Comparison of ENCODE assay signal across 27 mouse cellular contexts in genomic region chr3:84232312-84232711, GRCm38 (mm10). TPM values are rescaled to one million over a fixed set of nuclear protein-coding genes. Genes with fewer than 3 reads are reported as not detected.
DNase-seq lines count a peak whose midpoint lies in the region; ATAC-seq and TF ChIP-seq lines count a peak whose summit lies in the region.
"Had no signal": no experiment of that assay in that cellular context is flagged by ENCODE, and none has a peak within 500 bp of the region (broad histone marks: within the 10 kb centered on the region; RNA-seq: fewer than 3 reads in every experiment).

No protein-coding gene starts in this region.

- no peaks in the 10 kb centered on the region for H3K9me3 ChIP-seq in liver, embryonic 13.5 days (replicated peaks)
- 0 out of 2 replicates have a peak, but pooled peaks cover 5% of the 10 kb centered on the region for H3K9me3 ChIP-seq in liver, embryonic 12.5 days (replicated peaks)
- no peaks in the 10 kb centered on the region for H3K9me3 ChIP-seq in MEL (replicated peaks; ENCODE audit: insufficient read depth, low read length)
- H3K9me3 ChIP-seq in hindbrain, embryonic 12.5 days (replicated peaks), result no peaks in the 10 kb centered on the region
- H3K9me3 ChIP-seq: embryonic facial prominence, embryonic 15.5 days; heart, embryonic 15.5 days had no signal

- peak; percentile 16; the same call in 1 of the 2 replicates for ATAC-seq in liver, embryonic 13.5 days (ENCODE audit: low read depth)
- ATAC-seq in liver, embryonic 12.5 days, result no peak
- ATAC-seq in hindbrain, embryonic 12.5 days (ENCODE audit: low FRiP score), result no peak
- ATAC-seq: forebrain, embryonic 14.5 days had no signal

- TF ChIP-seq CTCF in MEL (IDR thresholded peaks at IDR 0.05 in 2 of 3, conservative IDR thresholded peaks at IDR 0.05 in 1 of 3; ENCODE audit: control insufficient read depth in 1 of 3, insufficient read depth in 1 of 3, low read depth in 2 of 3, low read length in 3 of 3, poor library complexity in 1 of 3, severe bottlenecking in 1 of 3), result no peak
- no peak for TF ChIP-seq CTCF in small intestine, adult 2 months (IDR thresholded peaks at IDR 0.05; ENCODE audit: extremely low read depth, insufficient read length, insufficient replicate concordance, low read depth, low read length)
- no peak for TF ChIP-seq CTCF in thymus, adult 2 months (IDR thresholded peaks at IDR 0.05; ENCODE audit: borderline replicate concordance, control insufficient read depth, extremely low read depth, insufficient read depth, low read length, poor library complexity)

- H3K9ac ChIP-seq in liver, embryonic 13.5 days, result no peak overlapping the region
- no peak overlapping the region for H3K9ac ChIP-seq in liver, embryonic 12.5 days
- no peak overlapping the region for H3K9ac ChIP-seq in MEL (ENCODE audit: control insufficient read depth, low read depth, low read length, poor library complexity, severe bottlenecking)
- no peak overlapping the region for H3K9ac ChIP-seq in hindbrain, embryonic 12.5 days
- H3K9ac ChIP-seq: embryonic facial prominence, embryonic 15.5 days; heart, embryonic 15.5 days; hindbrain, embryonic 14.5 days had no signal

- H3K79me2 ChIP-seq in MEL (ENCODE audit: control insufficient read depth, insufficient read depth, low read length, poor library complexity), result no peaks in the 10 kb centered on the region

- TF ChIP-seq POLR2A in MEL (IDR thresholded peaks at IDR 0.05; ENCODE audit: control insufficient read depth in 1 of 2, insufficient read depth in 1 of 2, low read depth in 1 of 2, low read length in 2 of 2, poor library complexity in 1 of 2), result no peak
- no peak for TF ChIP-seq POLR2A in small intestine, adult 2 months (IDR thresholded peaks at IDR 0.05; ENCODE audit: low read depth, low read length)
- TF ChIP-seq POLR2A in thymus, adult 2 months (IDR thresholded peaks at IDR 0.05; ENCODE audit: control insufficient read depth, extremely low read depth, insufficient read depth, low read length, poor library complexity), result no peak

- TF ChIP-seq RAD21 in MEL (IDR thresholded peaks at IDR 0.05; ENCODE audit: low read depth, low read length), result no peak

- 34% methylated on average over 6 of the region's 6 CpGs for WGBS in liver, embryonic 13.5 days (ENCODE audit: insufficient replicate concordance)
- 37% methylated on average over 6 of the region's 6 CpGs for WGBS in liver, embryonic 12.5 days (ENCODE audit: insufficient replicate concordance)
- 26% methylated on average over 6 of the region's 6 CpGs for WGBS in small intestine, adult 2 months
- WGBS in thymus, adult 2 months, result 94% methylated on average over 6 of the region's 6 CpGs
- WGBS in hindbrain, embryonic 12.5 days, result 90% methylated on average over 6 of the region's 6 CpGs

- H3K4me2 ChIP-seq in liver, embryonic 13.5 days, result no peak overlapping the region
- no peak overlapping the region for H3K4me2 ChIP-seq in liver, embryonic 12.5 days
- H3K4me2 ChIP-seq in hindbrain, embryonic 12.5 days (replicated peaks), result no peak overlapping the region
- H3K4me2 ChIP-seq: embryonic facial prominence, embryonic 15.5 days; heart, embryonic 11.5 days; heart, embryonic 15.5 days; hindbrain, embryonic 14.5 days had no signal

- peaks cover 41% of the 10 kb centered on the region for H3K4me1 ChIP-seq in liver, embryonic 13.5 days (replicated peaks)
- peaks cover 35% of the 10 kb centered on the region for H3K4me1 ChIP-seq in liver, embryonic 12.5 days
- H3K4me1 ChIP-seq in MEL (ENCODE audit: control insufficient read depth in 1 of 2, insufficient read depth in 2 of 2, low read length in 2 of 2), result peaks cover 3 to 31% of the 10 kb centered on the region in 2 experiments
- peaks cover 44% of the 10 kb centered on the region for H3K4me1 ChIP-seq in small intestine, adult 2 months (ENCODE audit: control insufficient read depth, insufficient read depth, insufficient read length, low read length)
- H3K4me1 ChIP-seq in thymus, adult 2 months (replicated peaks; ENCODE audit: control insufficient read depth, insufficient read depth, low read length), result peaks cover 6% of the 10 kb centered on the region; the same call in 1 of the 2 replicates
- peaks cover 28% of the 10 kb centered on the region for H3K4me1 ChIP-seq in hindbrain, embryonic 12.5 days

- H3K36me3 ChIP-seq in liver, embryonic 13.5 days, result no peaks in the 10 kb centered on the region
- H3K36me3 ChIP-seq in liver, embryonic 12.5 days, result no peaks in the 10 kb centered on the region
- H3K36me3 ChIP-seq in MEL (ENCODE audit: control insufficient read depth in 1 of 2, insufficient read depth in 2 of 2, low read length in 2 of 2), result peaks cover 0 to 26% of the 10 kb centered on the region in 2 experiments; a peak in 2 of 4 replicates
- H3K36me3 ChIP-seq in small intestine, adult 2 months (ENCODE audit: control insufficient read depth, insufficient read depth, low read length), result peaks cover 1% of the 10 kb centered on the region; the same call in 1 of the 2 replicates
- H3K36me3 ChIP-seq in thymus, adult 2 months (ENCODE audit: control insufficient read depth, insufficient read depth, low read length), result no peaks in the 10 kb centered on the region
- H3K36me3 ChIP-seq in hindbrain, embryonic 12.5 days, result no peaks in the 10 kb centered on the region
- H3K36me3 ChIP-seq: embryonic facial prominence, embryonic 15.5 days; forebrain, embryonic 10.5 days; heart, embryonic 15.5 days had no signal

- no peak for DNase-seq in liver, embryonic 13.5 days
- peak; percentile 87 for DNase-seq in MEL (ENCODE audit: low read depth, low spot score)
- peak; percentile 44 for DNase-seq in c-Kit-positive CD71-positive TER-119-negative erythroid progenitor cells, embryonic 14.5 days (ENCODE audit: low read depth)
- DNase-seq in thymus, adult 2 months, result no peak
- DNase-seq: adrenal gland, postnatal 10 days; cerebellum, adult 2 months; cerebellum, postnatal 10 days; embryo, embryonic 11 days; gastrocnemius, postnatal 36 days; heart, adult 11 months; heart, postnatal 14 days had no signal

- H3K4me3 ChIP-seq in liver, embryonic 13.5 days (replicated peaks), result no peak overlapping the region
- no peak overlapping the region for H3K4me3 ChIP-seq in liver, embryonic 12.5 days
- H3K4me3 ChIP-seq in MEL (ENCODE audit: control insufficient read depth in 1 of 2, insufficient read depth in 1 of 2, low read depth in 2 of 2, low read length in 2 of 2), result peak overlapping the region; percentile 20 to 29; a peak in 2 of 4 replicates
- H3K4me3 ChIP-seq in small intestine, adult 2 months (ENCODE audit: low read depth, low read length), result no peak overlapping the region
- no peak overlapping the region for H3K4me3 ChIP-seq in thymus, adult 2 months (ENCODE audit: control insufficient read depth, insufficient read depth, low read length)
- no peak overlapping the region for H3K4me3 ChIP-seq in hindbrain, embryonic 12.5 days
- H3K4me3 ChIP-seq: embryonic facial prominence, embryonic 15.5 days; erythroblast, embryonic 14.5 days; forebrain, embryonic 10.5 days; heart, embryonic 15.5 days had no signal

- no peaks in the 10 kb centered on the region for H3K27me3 ChIP-seq in liver, embryonic 13.5 days
- no peaks in the 10 kb centered on the region for H3K27me3 ChIP-seq in liver, embryonic 12.5 days (replicated peaks)
- H3K27me3 ChIP-seq in MEL (ENCODE audit: control insufficient read depth in 1 of 2, insufficient read depth in 2 of 2, low read length in 2 of 2), result no peaks in the 10 kb centered on the region
- no peaks in the 10 kb centered on the region for H3K27me3 ChIP-seq in small intestine, adult 2 months (ENCODE audit: control insufficient read depth, insufficient read depth, low read length)
- H3K27me3 ChIP-seq in thymus, adult 2 months (ENCODE audit: control insufficient read depth, insufficient read depth, low read length), result no peaks in the 10 kb centered on the region
- no peaks in the 10 kb centered on the region for H3K27me3 ChIP-seq in hindbrain, embryonic 12.5 days
- H3K27me3 ChIP-seq: CH12.LX; embryonic facial prominence, embryonic 15.5 days; heart, embryonic 15.5 days had no signal

- TF ChIP-seq EP300 in MEL (IDR thresholded peaks at IDR 0.05; ENCODE audit: low read depth in 1 of 2, low read length in 2 of 2), result peak; percentile 90 to 93

- H3K27ac ChIP-seq in liver, embryonic 13.5 days, result no peak overlapping the region
- no peak overlapping the region for H3K27ac ChIP-seq in liver, embryonic 12.5 days
- H3K27ac ChIP-seq in MEL (ENCODE audit: control insufficient read depth, low read depth, low read length), result peak overlapping the region; percentile 43
- 0 out of 2 replicates have a peak overlapping the region, but pooled peaks have one; percentile 5 for H3K27ac ChIP-seq in small intestine, adult 2 months (ENCODE audit: insufficient read depth, low read depth, low read length)
- no peak overlapping the region for H3K27ac ChIP-seq in thymus, adult 2 months (ENCODE audit: control insufficient read depth, insufficient read depth, low read length)
- no peak overlapping the region for H3K27ac ChIP-seq in hindbrain, embryonic 12.5 days
- H3K27ac ChIP-seq: embryonic facial prominence, embryonic 15.5 days; forebrain, embryonic 10.5 days; heart, embryonic 15.5 days; hindbrain, embryonic 14.5 days had no signal

TF ChIP-seq in MEL, 35 proteins besides CTCF, POLR2A, EP300 and RAD21 (continues in another document):
- TF ChIP-seq GATA1 (IDR thresholded peaks at IDR 0.05; ENCODE audit: low read depth, low read length) (peak; percentile 94), ZC3H11A (IDR thresholded peaks at IDR 0.05; ENCODE audit: low read depth, low read length) (no peak), KAT2A (conservative IDR thresholded peaks at IDR 0.05; ENCODE audit: low read depth, low read length) (no peak), RCOR1 (IDR thresholded peaks at IDR 0.05; ENCODE audit: low read depth, low read length) (peak; percentile 90), ELF1 (IDR thresholded peaks at IDR 0.05; ENCODE audit: low read depth, low read length) (no peak), SIN3A (IDR thresholded peaks at IDR 0.05; ENCODE audit: low read length) (peak; percentile 73), TBP (IDR thresholded peaks at IDR 0.05; ENCODE audit: low read depth, low read length) (peak; percentile 72), USF2 (IDR thresholded peaks at IDR 0.05; ENCODE audit: borderline replicate concordance in 1 of 2, insufficient read depth in 1 of 2, low read depth in 1 of 2, low read length in 2 of 2) (no peak), MYC (IDR thresholded peaks at IDR 0.05; ENCODE audit: low read depth, low read length) (0 out of 2 replicates have a peak, but pooled peaks have one; percentile 69)

RNA-seq across cellular contexts. Expression of gene Gm6525, which starts 58.4 kb away (rescaled TPM):
- polyA plus RNA-seq in liver, embryonic 13.5 days (2015; fragmentation: Nextera tagmentation; extraction: Ambion mirVana), result 0.17 TPM in 1 of 2 replicates, not detected in the other
- 0.30 TPM in 1 of 2 replicates, not detected in the other for polyA plus RNA-seq in liver, embryonic 12.5 days (2016; fragmentation: Nextera tagmentation; extraction: Ambion mirVana)
- total RNA-seq in MEL (2012; rRNA removed), result 0.16 and 0.35 TPM in 2 replicates
- under 1 TPM in 1 of 2 experiments, not detected in 1; 0.85 TPM for polyA plus RNA-seq in MEL (2012; ENCODE audit: insufficient read depth in 1 of 2, insufficient read length in 2 of 2, low read depth in 1 of 2, low replicate concordance in 2 of 2, missing spikeins in 1 of 2)
- not detected in 2 replicates for polyA plus RNA-seq in small intestine, adult 2 months (2012; rRNA removed)
- polyA plus RNA-seq in thymus, adult 2 months (2012; rRNA removed), result not detected in 2 replicates
- polyA plus RNA-seq in hindbrain, embryonic 12.5 days (2016; fragmentation: Nextera tagmentation; extraction: Ambion mirVana), result 1.4 and 2.4 TPM in 2 replicates
- total RNA-seq: adrenal gland, postnatal 4 days; common myeloid progenitor, adult 5-6 weeks; gastrocnemius, adult 8-10 months; gastrocnemius, postnatal 36 days; heart, postnatal 14 days; hematopoietic stem cell, adult 5-6 weeks had no signal
- polyA plus RNA-seq: brain, embryonic 14.5 days; cerebellum, adult 2 months; erythroblast, embryonic 14.5 days; heart, embryonic 11.5 days had no signal

Comparison
In these comparisons a context has a peak if more than half of its experiments do, and no peak if none do; other contexts are left out.
1. DNase-seq: peak in MEL (single experiment) and c-Kit-positive CD71-positive TER-119-negative erythroid progenitor cells, embryonic 14.5 days (single experiment); none in liver, embryonic 13.5 days (single experiment) and thymus, adult 2 months (single experiment).
2. H3K27ac ChIP-seq: peak in MEL (single experiment) and small intestine, adult 2 months (single experiment); none in liver, embryonic 13.5 days (single experiment), liver, embryonic 12.5 days (single experiment), thymus, adult 2 months (single experiment) and hindbrain, embryonic 12.5 days (single experiment).
3. H3K4me3 ChIP-seq: peak in MEL (2 of 2); none in liver, embryonic 13.5 days (single experiment), liver, embryonic 12.5 days (single experiment), small intestine, adult 2 months (single experiment), thymus, adult 2 months (single experiment) and hindbrain, embryonic 12.5 days (single experiment).